Mouse (Mus musculus) mesoderm, embryonic 11.5 days (tissue): ENCODE measurements around the gene Dnaic1.

Experiments
- DNase-seq: peaks from one replicate; pipeline ENCODE4 v3.0.0-alpha.2; 2012; ENCODE audit warnings: low read depth, low spot score

The Dnaic1 gene

GRCm38 (mm10) chr4:41634631-41635030 lies 65.1 kb downstream of the Dnaic1 start:
- DNase-seq = no peak

DNA sequence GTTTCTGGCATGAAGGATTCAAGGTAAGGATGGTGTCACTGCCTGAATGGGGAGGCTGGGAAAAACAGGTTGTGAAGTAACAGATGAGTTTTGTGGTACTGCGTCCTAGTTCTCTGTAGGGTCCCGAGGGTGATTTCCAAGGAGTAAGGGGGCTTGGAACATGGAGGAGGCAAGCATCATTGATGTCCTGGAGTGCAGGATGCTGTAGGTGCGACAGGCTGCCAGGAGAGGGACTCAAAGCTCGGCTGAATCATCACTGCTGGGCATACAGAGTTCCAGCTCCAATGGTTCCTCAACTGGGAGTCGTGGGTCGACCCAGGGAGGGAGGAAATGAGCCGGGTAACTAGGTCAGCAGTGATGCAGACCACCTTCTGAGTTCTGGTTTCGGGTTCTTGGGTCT lies 65.6 kb downstream of the Dnaic1 start:
- no peak for DNase-seq

DNA sequence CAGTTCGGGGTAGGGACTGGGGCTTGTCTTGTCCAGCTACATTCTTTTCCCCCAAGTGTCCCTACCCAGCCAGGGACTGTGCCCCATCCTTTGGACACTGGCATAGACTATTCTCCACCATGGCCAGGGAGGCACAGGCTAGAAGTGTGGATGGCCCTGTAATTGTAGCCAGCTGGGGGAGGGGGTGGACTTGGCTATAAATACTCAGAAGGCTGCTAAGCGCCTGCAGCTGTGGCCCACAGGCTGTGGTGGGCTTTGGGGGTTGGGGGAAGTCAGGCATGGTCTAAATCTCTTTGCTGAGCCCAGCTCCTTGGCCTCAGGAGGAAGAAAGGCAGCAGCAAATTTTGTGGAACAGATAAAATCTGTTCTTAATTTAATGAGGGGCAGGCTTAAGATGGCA lies 66.3 kb downstream of the Dnaic1 start:
- peak; percentile 75 for DNase-seq

- DNase-seq = no peak
Observed at GRCm38 (mm10) chr4:41636366-41636765, 66.8 kb downstream of the Dnaic1 start.

GRCm38 (mm10) chr4:41636882-41637635 lies 67.5 kb downstream of the Dnaic1 start:
- no peak for DNase-seq

DNA sequence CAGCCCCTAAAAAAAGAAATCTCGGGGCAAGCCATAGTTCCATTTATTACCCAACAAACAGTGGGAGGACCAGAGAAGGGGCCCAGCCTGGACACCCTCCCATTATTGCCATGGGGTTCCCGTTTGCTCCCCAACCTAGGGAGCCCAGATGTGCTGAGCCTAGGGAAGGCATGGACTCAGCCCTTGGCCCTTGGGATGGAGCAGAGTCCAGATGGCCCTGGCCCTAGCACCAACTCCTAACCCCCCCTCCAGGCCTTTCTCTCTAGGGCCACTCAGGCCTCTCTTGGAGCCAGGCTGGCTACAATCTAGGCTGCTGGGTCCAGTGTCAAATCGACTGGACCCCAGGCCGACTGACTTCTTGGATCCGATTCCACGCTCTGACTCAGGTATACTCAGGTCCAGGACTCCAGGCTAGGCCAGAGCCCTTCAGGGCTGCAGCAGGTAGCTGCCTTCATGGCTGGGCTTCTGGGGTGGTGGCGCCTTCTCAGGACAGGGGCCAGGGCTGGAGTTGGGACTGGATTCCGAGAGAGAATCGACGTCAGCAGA lies 68.7 kb downstream of the Dnaic1 start:
- no peak for DNase-seq

DNA sequence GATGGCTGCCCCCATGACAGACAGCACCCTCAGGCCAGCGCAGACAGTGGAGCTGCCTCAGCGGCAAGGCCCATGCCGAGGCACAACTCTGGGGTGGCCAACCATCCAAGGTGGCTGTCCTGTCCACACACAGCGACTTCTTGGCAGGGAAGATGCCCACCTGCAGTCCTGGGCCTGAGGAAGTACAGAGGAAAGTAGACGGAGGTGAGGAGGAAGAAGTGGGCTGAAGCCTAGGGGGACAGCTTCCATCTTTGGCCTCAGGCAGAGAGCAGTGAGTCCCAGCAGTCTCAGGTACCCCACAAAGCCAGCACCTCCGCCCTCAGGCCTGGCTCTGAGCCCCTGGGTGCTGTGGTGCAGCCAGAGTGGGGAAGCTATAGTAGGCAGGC lies 69.2 kb downstream of the Dnaic1 start:
- DNase-seq = no peak

DNA sequence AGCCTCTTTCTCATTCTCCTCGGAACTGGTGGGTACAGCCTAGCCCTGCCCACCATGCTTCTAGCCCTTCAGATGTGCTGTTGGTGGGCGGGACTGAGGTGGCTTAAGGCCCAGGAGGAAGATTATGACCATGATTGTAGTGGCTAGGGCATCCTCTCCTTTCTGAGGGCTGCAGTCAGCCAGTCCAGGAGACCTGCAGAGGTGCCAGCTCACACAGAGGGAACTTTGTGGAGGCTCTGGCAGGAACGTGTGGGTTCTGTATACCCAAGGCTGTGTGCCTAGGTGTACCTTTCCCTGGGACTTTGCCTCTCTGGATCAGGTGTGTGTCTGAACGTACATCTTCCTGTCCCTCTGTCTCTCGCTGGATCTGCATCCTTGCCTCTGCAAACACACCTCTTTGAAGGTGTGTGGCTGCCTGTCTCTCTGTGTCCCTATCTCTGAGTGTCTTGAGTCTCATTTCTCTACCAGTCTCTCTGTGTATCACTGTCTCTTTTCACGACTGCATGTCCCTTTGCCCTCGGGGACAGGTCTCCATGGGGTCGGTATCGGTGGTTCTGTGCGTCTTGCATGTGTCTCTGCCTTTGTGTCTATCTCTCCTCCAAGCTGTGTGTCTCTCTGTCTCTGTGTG lies 69.8 kb downstream of the Dnaic1 start:
- no peak for DNase-seq

DNA sequence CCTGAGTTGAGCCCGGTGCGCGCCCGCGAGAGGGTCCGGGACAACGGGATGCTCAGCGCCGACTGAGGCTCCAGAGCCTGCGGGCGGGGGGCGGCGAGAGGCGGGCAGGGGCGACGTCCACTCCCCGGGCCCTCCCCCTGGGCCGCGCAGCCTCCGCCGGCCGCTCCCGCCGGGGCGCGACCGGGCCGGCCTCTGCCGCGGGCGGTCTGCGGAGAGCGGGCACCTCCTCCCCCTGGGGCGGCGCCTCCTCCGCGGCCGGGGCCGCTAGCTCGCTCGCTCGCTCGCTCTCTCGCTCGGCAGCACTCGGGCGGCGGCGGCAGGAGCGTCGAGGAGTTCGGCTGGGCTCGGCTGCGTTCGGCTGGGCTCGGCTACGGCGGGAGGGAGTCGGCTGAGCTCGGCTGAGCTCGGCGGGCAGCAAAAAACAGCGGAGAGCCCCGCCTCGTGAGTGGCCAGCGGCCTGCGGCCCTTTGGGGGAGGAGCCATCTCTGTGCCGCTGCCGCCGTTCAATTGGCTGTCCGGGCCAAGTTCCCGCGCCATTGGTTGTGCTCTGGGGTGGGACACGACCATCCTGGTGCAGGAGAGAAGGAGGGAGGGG lies 70.4 kb downstream of the Dnaic1 start, which contains the start of gene Enho:
Gene Enho, minus strand, starts transcription at position 412 of the 595 bp plus-strand sequence.
- peak; percentile 95 for DNase-seq

GRCm38 (mm10) chr4:41641199-41641822 lies 71.7 kb downstream of the Dnaic1 start:
- no peak for DNase-seq

GRCm38 (mm10) chr4:41645488-41645887 lies 75.9 kb downstream of the Dnaic1 start:
- no peak for DNase-seq

DNA sequence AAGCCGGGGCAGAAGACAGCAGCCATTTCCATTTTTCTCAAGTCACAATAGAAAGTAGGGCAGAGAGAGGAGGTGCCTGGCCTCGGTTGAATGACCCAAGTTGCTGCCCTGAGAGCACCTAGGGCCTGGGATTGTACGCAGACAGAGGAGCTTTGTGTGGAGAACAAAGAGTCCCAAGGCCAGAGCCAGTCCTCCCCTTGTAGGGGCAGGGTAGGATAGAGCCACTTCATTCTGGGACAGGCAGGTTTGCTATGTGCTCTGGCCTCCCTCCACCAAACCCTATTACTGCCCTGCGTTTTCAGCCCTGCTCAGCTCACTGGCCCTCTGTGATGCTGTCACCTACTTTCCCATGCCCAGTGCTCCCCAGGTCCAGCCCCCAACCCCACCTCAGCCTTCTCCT lies 78.6 kb downstream of the Dnaic1 start:
- DNase-seq = no peak

DNA sequence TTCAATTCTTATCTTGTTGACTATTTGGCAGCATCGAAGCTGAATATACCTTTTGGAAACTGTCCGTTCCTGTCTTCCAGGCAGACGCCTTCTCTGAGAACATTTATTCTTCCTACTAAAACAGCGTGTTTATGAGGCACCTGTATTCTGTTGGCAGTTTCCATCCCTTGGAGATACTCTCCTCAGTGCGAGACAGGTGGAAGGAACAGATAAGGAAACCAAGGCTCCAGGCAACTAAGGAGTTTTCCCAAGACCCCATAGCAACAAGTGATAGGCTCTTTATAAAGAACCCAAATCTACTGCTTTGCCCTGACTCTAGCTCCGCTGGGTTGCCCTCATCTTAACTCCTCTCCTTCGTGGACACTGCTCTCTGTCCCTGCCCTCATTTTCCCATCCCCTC lies 79.1 kb downstream of the Dnaic1 start:
- DNase-seq = no peak

DNA sequence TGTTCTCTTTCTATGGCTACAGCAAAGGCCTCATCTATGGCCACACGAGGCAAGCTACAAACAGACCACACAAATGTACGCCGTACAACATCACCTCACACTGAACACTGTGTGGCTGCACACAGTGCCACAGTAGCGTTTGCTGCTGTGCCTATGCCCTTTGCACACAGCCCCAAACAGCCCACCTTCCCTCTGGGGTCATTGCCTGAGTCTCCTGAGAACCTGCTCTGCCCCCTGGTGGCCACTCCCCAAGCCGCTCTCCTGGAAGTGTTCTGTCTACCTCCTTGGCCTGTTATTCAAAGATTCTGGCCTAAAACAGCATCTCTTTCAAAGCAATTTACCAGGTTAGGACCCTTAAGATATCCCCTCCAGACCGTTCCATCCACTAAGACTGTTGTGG lies 83.7 kb downstream of the Dnaic1 start:
- DNase-seq = peak; percentile 83

DNA sequence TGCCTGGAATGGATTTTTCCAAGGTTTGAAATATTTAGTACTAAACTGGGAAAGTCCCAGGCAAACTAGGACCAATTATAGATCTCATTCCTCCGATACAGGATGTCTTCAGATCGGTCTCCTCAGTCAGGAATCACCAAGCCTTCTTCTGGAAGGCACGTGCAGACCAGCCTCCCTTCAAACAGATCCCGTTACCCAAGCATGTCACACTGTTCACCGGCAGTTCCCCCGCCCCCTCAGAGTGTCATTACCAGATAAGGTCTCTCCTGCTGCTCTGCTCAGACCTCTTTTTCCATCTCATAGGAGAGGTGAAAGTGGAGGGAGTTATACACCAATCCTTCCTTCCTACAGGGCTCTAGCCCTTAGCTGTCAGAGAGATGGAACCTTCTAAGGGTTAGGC lies 84.2 kb downstream of the Dnaic1 start:
- DNase-seq = no peak

DNA sequence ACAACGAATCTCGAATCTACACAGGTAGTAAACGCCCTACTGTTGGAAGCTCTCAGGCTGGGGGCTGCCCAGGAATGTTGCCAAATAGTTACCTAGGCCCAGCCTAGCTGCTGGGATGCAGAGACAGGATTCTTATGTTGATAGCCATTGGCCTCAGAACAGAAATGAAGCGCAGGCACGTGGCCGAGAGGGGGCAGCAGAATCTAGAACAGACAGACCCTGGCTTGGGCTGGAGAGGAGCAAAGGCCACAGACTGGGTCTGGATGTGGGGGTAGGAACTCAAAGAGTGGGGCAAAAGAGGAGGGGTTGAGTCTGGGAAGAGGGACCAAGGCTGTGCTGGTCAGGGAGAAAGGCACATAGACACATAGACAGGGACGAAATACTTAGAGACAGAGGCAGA lies 84.6 kb downstream of the Dnaic1 start:
- no peak for DNase-seq

DNA sequence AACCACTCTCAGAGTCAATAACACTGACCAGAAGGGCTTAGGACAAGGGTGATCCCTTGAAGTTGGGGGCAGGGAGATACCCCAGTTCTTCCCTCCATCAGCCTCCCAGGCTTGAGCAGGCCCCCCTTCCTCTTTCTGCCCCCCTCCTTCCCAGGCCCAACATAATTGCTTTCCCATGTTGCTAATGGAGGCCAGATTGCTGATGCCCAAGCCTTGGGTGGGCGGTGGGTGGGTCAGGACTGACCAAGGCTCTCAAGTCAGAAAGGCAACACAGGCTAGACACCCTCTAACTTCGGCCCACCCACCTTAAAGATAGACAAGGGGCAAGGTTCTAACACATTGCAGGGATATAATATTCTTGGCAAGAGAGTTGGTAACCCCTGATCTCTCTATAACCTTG lies 86.0 kb downstream of the Dnaic1 start:
- no peak for DNase-seq

DNA sequence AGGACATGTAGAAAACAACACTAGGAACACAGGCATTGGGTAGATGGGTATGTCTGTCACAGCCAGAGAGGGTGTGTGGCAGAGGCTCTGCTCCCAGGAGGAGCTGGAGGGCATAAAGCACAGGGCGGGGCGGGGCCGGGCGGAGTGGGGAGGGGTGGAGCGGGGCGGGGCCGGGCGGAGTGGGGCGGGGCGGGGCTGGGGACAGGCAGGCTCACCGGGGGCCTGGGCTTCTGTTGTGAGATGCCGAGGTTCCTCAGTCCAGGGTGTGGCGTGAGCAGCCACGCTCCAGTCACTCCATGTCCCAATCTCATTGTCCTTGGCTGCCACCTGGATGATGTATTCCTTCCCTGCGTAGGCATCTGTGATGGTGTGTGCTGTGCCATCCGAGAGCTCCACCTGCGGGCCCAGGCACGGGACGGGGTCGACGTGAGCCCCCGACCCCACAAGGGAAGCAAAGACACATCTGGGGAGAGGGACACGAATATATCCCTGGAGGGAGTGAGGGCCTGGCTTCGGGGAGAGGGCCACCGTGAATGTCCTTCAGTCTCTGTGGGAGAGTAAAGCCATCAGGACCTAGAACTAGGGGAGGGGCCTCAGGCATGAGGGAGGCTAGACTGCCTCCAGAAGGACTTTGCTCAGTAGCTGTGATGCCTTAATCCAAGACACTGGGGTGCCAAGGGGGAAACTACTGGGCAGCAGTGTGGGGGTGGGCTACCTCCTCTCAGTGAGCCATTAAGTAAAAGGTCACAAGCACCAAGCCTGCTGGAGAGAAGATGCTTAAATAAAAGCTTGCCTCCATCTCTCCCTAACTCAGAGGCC lies 89.2 kb downstream of the Dnaic1 start:
- DNase-seq = no peak

DNA sequence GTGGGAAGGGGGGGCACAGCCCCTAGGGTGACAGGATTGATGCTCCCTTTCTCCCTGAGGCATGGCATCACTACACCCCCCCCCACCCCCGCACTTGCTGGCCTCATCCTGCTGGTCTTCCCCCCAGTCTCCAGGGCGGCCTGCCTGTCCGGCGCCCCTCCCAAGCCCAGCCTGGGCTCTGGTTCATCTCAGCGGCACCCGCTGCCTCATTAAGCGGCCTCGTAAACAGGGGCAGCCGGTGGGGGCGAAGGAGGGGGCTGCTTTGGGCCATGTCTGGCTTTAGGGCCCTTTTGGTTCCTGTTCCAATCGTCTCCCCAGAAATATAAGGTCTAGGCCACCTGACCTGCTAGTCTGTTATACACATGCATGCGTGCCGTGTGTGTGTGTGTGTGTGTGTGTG lies 90.0 kb downstream of the Dnaic1 start:
- no peak for DNase-seq

GRCm38 (mm10) chr4:41660851-41661430 lies 91.4 kb downstream of the Dnaic1 start:
- peak; percentile 74 for DNase-seq

DNA sequence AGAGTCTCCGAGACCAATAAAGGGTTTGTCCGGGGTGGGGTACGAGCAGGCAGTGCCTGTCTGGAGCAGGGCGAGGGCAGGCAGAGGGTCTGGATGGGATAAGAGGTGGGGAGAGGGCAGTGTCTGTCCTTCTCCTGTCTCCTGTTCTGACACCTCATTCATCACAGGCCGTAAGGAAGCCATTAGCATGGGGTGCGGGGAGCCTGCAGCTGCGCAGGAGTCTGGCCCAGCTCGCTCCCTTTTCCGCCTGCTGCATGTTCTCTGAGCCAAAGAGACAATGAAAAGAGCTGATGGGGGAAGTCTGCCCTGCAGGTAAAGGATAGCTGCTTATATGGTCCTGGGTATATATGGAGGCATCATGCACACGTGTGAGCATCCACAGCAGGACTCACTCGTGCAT lies 93.1 kb downstream of the Dnaic1 start:
- DNase-seq = no peak
